Mouse (Mus musculus) kidney, embryonic 14.5 days (tissue): ENCODE measurements around the gene Pacrg. TPM values are rescaled to one million over a fixed set of nuclear protein-coding genes. Genes with fewer than 3 reads are reported as not detected.

Experiments used
- ATAC-seq: fragments of 200-750 bp; cut with Nextera tagmentation; 2 replicates; pipeline ENCODE4 v1.8.0; 2017; ENCODE audit warnings: moderate number of reproducible peaks, mild to moderate bottlenecking, moderate TSS enrichment, moderate library complexity; ENCODE audit not compliant: low FRiP score, low TSS enrichment
- H3K27ac ChIP-seq: fragments of 300-500 bp; sonication (generic); 2 replicates; pipeline ENCODE4 v1.5.1; 2014; ENCODE audit warnings: low read depth, mild to moderate bottlenecking, low read length, moderate library complexity, mixed read lengths
- H3K27me3 ChIP-seq: fragments of 300-500 bp; sonication (generic); 2 replicates; pipeline ENCODE4 v1.6.1; 2014; ENCODE audit warnings: mild to moderate bottlenecking, low read length; ENCODE audit not compliant: control insufficient read depth, insufficient read depth
- H3K36me3 ChIP-seq: fragments of 300-500 bp; sonication (generic); 2 replicates; pipeline ENCODE4 v1.6.1; 2014; ENCODE audit warnings: low read length, mixed read lengths; ENCODE audit not compliant: control insufficient read depth, insufficient read depth
- H3K4me1 ChIP-seq: fragments of 300-500 bp; sonication (generic); 2 replicates; pipeline ENCODE4 v1.6.1; 2014; ENCODE audit warnings: low read length, mixed read lengths; ENCODE audit not compliant: control insufficient read depth, insufficient read depth
- H3K4me2 ChIP-seq: fragments of 300-500 bp; sonication (generic); replicated peaks from 2 replicates; pipeline ENCODE4 v1.6.1; 2014; ENCODE audit warnings: low read depth, mild to moderate bottlenecking, low read length
- H3K4me3 ChIP-seq: fragments of 300-500 bp; sonication (generic); 2 replicates; pipeline ENCODE4 v1.5.1; 2014; ENCODE audit warnings: mild to moderate bottlenecking, low read length
- H3K9ac ChIP-seq: fragments of 300-500 bp; sonication (generic); 2 replicates; pipeline ENCODE4 v1.6.1; 2014; ENCODE audit warnings: low read depth, mild to moderate bottlenecking, low read length, moderate library complexity
- H3K9me3 ChIP-seq: fragments of 300-500 bp; sonication (generic); 2 replicates; pipeline ENCODE4 v1.6.1; 2016; ENCODE audit warnings: low read length; ENCODE audit not compliant: control insufficient read depth
- WGBS: fragments of 180-500 bp; shearing (Covaris S2); extraction: QIAGEN DNeasy Blood & Tissue Kit; methylation state at CpG from one replicate; pipeline ENCODE4 v1.1.7; 2014; 5-methylcytosine and 5-hydroxymethylcytosine counted together
- polyA plus RNA-seq: library from polyadenylated mRNA; unstranded; fragments of >200 nt; fragmentation: Nextera tagmentation; extraction: Ambion mirVana; gene quantifications from 2 replicates; pipeline ENCODE4 v1.2.1, GENCODE M21; 2014

The Pacrg gene
- polyA plus RNA-seq, 1 experiment from 2014 or later, result 1.7 TPM

DNA sequence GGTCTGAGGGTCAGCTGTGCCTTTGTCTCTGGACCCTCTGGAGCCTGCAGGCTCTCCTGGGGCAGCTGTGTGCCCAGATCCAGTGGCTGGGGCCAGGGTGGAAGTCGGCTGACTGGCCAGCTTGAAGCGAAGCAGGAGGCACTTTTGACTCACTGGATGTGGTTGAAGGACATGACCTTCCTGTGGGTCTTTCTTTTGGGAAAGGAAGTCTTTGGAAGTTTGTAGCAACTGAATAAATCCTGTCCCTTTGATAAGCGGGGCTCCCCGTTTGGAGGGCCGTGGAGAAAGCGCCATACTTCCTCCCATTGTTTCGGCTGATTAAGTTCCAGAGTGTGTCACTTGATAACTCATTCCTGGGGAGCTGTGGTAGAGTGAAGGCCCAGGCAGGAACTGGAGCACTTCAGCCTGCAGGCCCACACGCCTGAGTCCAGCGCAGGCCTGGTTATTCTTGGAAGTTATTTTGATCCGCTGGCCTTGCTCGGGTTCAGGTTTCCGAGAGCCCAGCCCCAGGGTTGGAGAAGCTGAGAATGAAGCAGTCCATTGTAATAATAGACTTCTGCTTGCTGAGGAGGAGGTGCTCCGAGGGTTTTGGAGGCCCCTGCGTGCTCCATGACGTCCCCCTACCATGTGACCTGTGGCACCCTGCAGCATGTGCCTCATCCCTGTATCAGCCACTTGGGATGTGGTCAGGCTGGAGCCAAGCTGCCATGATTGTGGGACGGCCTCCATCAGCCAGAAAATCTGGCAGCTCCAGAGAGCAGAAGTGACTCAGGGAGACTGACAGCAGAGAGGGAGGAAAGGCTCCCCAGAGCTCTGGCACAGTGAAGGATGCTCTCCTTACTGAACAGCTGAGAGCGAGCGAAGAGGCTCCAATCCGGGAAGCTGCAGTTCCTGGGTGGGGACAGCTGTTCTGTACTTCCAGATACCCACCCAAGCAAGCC is 449.6 kb downstream of the Pacrg start:
- 26% methylated on average over 19 of the region's 19 CpGs for WGBS
- H3K4me2 ChIP-seq, result no peak overlapping the region
- H3K4me1 ChIP-seq, result no peaks in the 10 kb centered on the region
- ATAC-seq, result peak; percentile 92
- H3K36me3 ChIP-seq, result no peaks in the 10 kb centered on the region
- peak overlapping the region; percentile 18; the same call in 1 of the 2 replicates for H3K9ac ChIP-seq
- H3K4me3 ChIP-seq, result no peak overlapping the region
- H3K27ac ChIP-seq, result peak overlapping the region; percentile 70
- no peaks in the 10 kb centered on the region for H3K27me3 ChIP-seq
- no peaks in the 10 kb centered on the region for H3K9me3 ChIP-seq

DNA sequence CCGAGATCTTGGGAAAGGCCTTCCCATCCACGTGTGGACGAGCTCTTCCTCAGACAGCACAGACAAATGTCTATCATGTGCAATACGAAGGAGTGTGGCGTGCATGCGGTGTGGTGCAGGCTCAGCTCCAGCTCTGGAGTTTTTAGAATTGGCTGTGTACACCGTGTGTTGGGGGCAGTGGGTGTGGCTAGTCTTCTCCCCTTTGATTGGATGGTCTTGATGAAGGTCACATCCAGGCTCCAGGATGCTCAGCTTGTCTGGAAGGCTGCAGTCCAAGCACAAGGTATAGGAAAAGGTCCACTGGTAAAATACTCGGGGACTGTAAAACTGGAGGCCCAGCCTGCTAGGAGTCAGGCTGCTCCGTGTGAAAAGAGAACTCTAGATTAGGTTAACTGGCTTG is 450.4 kb downstream of the Pacrg start:
- no peaks in the 10 kb centered on the region for H3K9me3 ChIP-seq
- no peak overlapping the region for H3K4me2 ChIP-seq
- 0 out of 2 replicates have a peak, but pooled peaks have one; percentile 14 for ATAC-seq
- H3K36me3 ChIP-seq, result no peaks in the 10 kb centered on the region
- no peak overlapping the region for H3K9ac ChIP-seq
- 80% methylated on average over 9 of the region's 9 CpGs for WGBS
- no peak overlapping the region for H3K4me3 ChIP-seq
- peak overlapping the region; percentile 70 for H3K27ac ChIP-seq
- no peaks in the 10 kb centered on the region for H3K27me3 ChIP-seq
- H3K4me1 ChIP-seq, result no peaks in the 10 kb centered on the region

DNA sequence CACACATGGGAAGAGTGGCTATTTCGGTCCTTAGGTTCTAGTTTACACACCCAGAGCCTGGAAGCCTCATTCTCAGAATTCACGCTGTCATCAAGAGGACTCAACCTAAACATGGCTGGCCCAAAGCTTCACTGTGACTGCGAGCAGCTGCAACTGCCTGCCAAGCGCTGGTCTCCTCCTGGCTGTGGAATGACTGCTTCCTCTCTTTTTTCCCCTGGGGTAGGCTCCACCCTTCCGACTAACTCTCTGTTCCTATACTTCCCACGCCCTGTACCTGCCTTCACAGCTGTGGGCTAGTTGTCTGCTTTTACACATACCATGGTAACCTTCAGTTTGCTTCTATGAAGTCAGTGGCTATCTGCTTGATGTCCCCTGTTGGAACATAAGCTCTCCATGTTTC is 453.6 kb downstream of the Pacrg start:
- no peaks in the 10 kb centered on the region for H3K27me3 ChIP-seq
- no peaks in the 10 kb centered on the region for H3K4me1 ChIP-seq
- no peak overlapping the region for H3K27ac ChIP-seq
- H3K9me3 ChIP-seq, result no peaks in the 10 kb centered on the region
- 70% methylated on average over 6 of the region's 6 CpGs for WGBS
- H3K4me3 ChIP-seq, result no peak overlapping the region
- ATAC-seq, result no peak
- no peak overlapping the region for H3K4me2 ChIP-seq
- H3K9ac ChIP-seq, result no peak overlapping the region
- no peaks in the 10 kb centered on the region for H3K36me3 ChIP-seq

DNA sequence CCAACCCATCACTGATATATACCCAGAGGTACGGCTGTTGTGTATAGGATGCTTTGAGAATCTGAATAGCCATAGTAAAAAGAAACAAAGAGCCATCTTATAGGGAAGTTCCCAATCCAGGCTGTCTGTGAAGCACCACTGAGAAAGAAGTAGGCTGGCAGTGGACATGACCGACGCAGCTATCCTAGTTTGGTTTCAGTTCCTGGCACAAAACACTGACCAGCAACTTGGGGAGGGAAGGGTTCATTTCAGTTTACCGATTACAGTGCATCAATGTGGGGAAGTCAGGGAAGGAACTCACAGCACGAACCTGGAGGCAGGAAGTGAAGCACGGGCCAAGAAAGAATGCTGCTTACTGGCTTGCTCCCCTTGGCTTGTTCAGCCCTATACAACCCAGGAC is 456.7 kb downstream of the Pacrg start:
- H3K4me2 ChIP-seq, result no peak overlapping the region
- no peak overlapping the region for H3K27ac ChIP-seq
- no peaks in the 10 kb centered on the region; the same call in 1 of the 2 replicates for H3K27me3 ChIP-seq
- H3K9ac ChIP-seq, result no peak overlapping the region
- no peak overlapping the region for H3K4me3 ChIP-seq
- no peak for ATAC-seq
- WGBS, result 87% methylated on average over 6 of the region's 6 CpGs
- no peaks in the 10 kb centered on the region for H3K9me3 ChIP-seq
- no peaks in the 10 kb centered on the region for H3K4me1 ChIP-seq
- H3K36me3 ChIP-seq, result no peaks in the 10 kb centered on the region

DNA sequence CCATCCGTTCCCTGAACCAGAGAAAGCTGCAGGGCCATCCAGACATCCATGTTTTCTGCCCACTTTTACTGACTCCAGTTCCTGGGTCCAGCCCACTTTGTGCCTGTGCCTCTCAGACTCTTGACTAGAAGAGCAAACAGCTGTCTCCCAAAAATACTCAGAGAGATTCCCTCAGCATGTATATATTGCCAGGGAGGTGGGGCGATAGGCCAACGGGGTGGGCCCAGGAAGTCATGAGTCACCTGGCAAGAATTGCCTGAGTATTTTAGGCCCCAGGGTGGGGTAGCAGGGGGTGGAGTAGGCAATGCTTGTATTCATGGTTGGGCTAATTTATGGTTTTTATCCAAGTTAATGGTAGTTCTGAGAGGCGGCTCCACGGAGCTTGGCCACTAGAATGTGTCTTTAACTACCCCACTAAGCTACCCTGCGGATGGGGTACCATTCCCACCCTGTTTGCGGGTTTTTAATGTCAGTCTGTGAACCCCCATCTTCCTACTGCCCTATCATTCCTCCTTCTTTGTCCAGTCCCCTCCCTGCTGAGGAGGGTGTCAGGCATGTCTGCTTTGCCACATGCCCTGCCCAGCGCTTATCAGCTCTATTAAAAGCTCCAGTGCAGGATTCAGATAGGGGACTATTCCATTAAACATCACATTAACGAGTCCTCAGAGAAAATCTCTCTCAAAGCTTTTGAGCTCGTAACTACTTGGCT is 461.5 kb downstream of the Pacrg start:
- Histone ChIP-seq H3K9me3 (no peaks in the 10 kb centered on the region), H3K4me3 (no peak overlapping the region), H3K27ac (no peak overlapping the region), H3K36me3 (no peaks in the 10 kb centered on the region), H3K4me1 (no peaks in the 10 kb centered on the region), H3K27me3 (no peaks in the 10 kb centered on the region; the same call in 1 of the 2 replicates), H3K4me2 (no peak overlapping the region), H3K9ac (no peak overlapping the region)
- no peak for ATAC-seq
- 86% methylated on average over 10 of the region's 10 CpGs for WGBS

DNA sequence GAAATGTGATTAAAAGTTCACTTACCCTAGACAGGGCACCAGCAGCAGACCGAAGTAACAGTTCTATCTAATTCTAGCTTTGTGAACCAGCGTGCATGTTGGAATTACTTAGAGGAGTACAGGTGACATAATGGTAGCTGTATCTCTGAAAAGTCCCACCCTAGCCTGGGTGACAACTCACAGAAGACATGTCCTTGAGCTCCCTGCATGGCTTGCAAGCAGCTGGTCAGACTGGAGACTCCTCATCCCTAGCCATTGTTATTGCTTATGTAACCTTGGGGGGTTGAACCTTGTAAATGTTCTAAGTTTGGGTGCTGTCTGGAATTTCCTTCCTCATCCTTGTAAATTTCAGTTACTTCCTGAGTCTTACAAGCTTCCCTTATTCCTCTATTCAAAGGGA is 462.5 kb downstream of the Pacrg start:
- no peaks in the 10 kb centered on the region for H3K9me3 ChIP-seq
- H3K4me3 ChIP-seq, result no peak overlapping the region
- H3K4me1 ChIP-seq, result no peaks in the 10 kb centered on the region
- WGBS, result 97% methylated on average over 2 of the region's 2 CpGs
- ATAC-seq, result no peak
- H3K27ac ChIP-seq, result no peak overlapping the region
- H3K27me3 ChIP-seq, result no peaks in the 10 kb centered on the region; the same call in 1 of the 2 replicates
- H3K9ac ChIP-seq, result no peak overlapping the region
- H3K4me2 ChIP-seq, result no peak overlapping the region
- H3K36me3 ChIP-seq, result no peaks in the 10 kb centered on the region

DNA sequence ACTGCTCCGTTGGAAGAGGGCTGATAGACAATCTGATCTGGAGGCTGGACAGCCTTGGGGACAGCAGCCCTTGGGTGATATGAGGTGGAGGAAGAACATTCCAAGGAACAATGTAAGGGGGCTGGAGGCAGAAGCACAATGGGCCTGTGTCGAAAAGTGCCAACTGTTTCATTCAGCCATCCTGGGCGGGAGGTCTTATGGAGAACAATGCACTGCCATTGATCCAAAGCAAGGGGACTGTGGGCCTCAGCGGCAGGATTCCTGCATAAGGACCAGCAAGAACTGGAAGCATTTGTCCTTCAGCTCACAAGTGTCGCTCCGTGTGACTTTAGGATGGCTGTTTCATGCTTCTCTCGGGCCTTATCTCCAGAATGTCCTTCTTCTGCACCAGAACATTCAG is 465.8 kb downstream of the Pacrg start:
- Histone ChIP-seq H3K4me3 (no peak overlapping the region), H3K9me3 (no peaks in the 10 kb centered on the region), H3K36me3 (no peaks in the 10 kb centered on the region), H3K9ac (no peak overlapping the region), H3K27ac (no peak overlapping the region), H3K4me1 (no peaks in the 10 kb centered on the region), H3K4me2 (no peak overlapping the region), H3K27me3 (no peaks in the 10 kb centered on the region; the same call in 1 of the 2 replicates)
- WGBS, result 74% methylated on average over 7 of the region's 7 CpGs
- ATAC-seq, result no peak

DNA sequence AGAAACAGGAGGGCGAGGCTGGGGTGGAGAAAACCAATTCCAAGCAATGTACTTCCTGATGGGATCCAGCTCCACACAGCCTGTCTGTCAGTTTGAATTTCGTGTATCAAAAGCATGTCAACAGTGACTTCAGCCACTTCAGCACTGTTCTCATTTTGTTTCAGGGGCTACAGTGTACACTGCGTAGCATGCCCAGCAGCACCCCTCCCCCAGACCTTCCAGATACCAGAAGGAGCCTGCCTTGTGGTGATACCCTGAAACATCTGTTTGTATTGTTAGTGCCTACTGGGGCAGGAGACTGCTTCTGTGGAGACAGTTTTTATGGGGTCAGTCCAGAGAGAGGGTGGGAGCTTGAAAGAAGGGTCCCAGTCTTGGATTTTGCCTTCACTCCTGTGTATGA is 466.4 kb downstream of the Pacrg start:
- Histone ChIP-seq H3K4me1 (no peaks in the 10 kb centered on the region), H3K9me3 (no peaks in the 10 kb centered on the region), H3K4me2 (no peak overlapping the region), H3K4me3 (no peak overlapping the region), H3K27me3 (no peaks in the 10 kb centered on the region), H3K9ac (no peak overlapping the region), H3K36me3 (no peaks in the 10 kb centered on the region), H3K27ac (no peak overlapping the region)
- no peak for ATAC-seq
- 75% methylated on average over 3 of the region's 3 CpGs for WGBS
